Mouse (Mus musculus): Measurements from ENCODE around the gene Ripk3. TPM values are rescaled to one million over a fixed set of nuclear protein-coding genes. Genes with fewer than 3 reads are reported as not detected.

Ripk3 gene
- polyA plus RNA-seq, 1 experiment, result 38.8 TPM

DNA sequence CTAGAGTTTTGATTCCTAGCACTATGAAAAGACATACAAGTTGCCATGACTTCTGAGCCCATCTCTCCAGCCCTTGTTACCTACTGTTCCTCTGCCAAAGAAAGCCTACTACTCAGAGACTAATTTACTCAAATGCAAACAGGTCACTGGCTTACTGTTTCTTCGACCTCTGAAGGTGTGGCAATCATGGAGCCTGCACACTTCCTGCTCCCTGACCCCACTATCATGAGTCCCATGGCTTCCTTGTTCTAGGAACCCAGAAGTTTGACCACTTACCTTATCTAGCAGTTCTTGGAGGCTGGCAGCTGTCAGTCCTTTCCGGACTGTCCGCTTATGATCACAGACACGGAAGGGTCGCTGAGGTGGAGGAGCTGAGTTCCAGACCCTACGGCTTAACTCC is 31.1 kb downstream of the Ripk3 start:
- Histone ChIP-seq H3K27me3 (ENCODE audit: control insufficient read depth, insufficient read depth, low read length) (peaks cover 5% of the 10 kb centered on the region), H3K27ac (ENCODE audit: insufficient read depth, low read length) (no peak overlapping the region), H3K36me3 (ENCODE audit: control insufficient read depth, insufficient read depth, low read length) (peaks cover 19% of the 10 kb centered on the region), H3K4me1 (ENCODE audit: control insufficient read depth, insufficient read depth, insufficient read length) (peaks cover 7% of the 10 kb centered on the region; the same call in 1 of the 2 replicates), H3K4me3 (ENCODE audit: extremely low read depth, insufficient read depth, insufficient read length) (no peak overlapping the region)
- TF ChIP-seq POLR2A (IDR thresholded peaks at IDR 0.05; ENCODE audit: low read depth, low read length), result no peak
- no peak for TF ChIP-seq CTCF (IDR thresholded peaks at IDR 0.05; ENCODE audit: extremely low read depth, insufficient read depth, insufficient read length, insufficient replicate concordance)
- 73% methylated on average over 6 of the region's 6 CpGs for WGBS
- no peak for DNase-seq (ENCODE audit: low read depth in 1 of 2, low spot score in 2 of 2)

DNA sequence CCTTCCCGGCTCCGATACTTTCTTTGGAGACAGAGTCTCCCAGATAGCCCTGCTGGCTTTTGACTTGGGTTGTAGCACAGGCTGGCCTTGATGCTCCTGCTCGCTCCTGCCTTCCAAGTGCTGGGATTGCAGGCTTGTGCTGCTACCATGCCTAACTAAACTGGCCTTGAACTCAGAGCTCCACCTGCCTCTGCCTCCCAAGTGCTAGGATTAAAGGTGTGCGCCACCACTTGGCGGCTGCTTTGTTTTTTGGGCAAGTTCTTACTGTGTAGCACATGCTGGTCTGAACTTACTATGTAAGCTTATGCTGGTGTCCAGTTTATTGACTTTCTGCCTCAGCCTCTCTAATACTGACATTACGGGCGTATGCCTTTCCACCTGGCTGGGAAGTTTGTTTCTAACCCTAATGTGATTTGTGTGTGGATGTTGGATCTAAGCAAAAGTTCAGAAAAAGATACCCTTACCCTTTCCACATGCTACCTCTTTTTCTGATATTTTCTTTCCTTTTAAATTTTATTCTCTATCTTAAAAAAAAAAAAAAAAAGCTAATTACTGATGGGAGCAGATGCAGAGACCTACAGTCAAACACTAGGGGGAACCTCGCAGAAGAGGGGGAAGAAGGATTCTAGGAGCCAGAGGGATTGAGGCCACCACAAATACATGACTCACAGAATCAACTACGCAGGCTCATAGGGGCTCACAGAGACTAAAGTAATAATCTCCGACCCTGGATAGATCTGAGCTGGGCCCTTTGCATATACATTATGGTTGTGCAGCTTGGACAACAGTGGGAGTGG is 41.4 kb downstream of the Ripk3 start:
- Histone ChIP-seq H3K27me3 (ENCODE audit: control insufficient read depth, insufficient read depth, low read length) (no peaks in the 10 kb centered on the region), H3K36me3 (ENCODE audit: control insufficient read depth, insufficient read depth, low read length) (peaks cover 16% of the 10 kb centered on the region), H3K4me3 (ENCODE audit: extremely low read depth, insufficient read depth, insufficient read length) (no peak overlapping the region), H3K4me1 (ENCODE audit: control insufficient read depth, insufficient read depth, insufficient read length) (peaks cover 9% of the 10 kb centered on the region; the same call in 1 of the 2 replicates), H3K27ac (ENCODE audit: insufficient read depth, low read length) (no peak overlapping the region)
- DNase-seq (ENCODE audit: low read depth in 1 of 2, low spot score in 2 of 2), result no peak
- TF ChIP-seq POLR2A (IDR thresholded peaks at IDR 0.05; ENCODE audit: low read depth, low read length), result no peak
- TF ChIP-seq CTCF (IDR thresholded peaks at IDR 0.05; ENCODE audit: extremely low read depth, insufficient read depth, insufficient read length, insufficient replicate concordance), result no peak
- 91% methylated on average over 10 of the region's 10 CpGs for WGBS

DNA sequence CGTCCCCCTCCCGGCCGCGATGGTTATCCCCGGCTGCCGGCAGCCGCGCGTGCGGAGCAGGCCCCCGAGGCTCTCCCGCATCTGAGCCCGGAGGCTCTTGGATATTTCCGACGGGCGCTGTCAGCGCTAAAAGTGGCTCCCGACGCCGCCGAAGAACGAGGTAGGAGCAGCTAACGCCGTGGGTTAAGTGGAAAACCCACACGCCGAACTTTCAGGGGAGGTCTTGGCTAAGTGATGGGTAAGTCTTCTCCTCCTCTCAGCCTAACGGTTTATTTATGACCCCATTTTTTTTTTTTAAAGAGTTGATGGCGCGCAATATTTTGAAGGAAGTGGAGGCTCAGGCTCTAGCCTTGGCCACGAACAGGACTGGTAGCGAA is 42.8 kb downstream of the Ripk3 start:
- TF ChIP-seq POLR2A (IDR thresholded peaks at IDR 0.05; ENCODE audit: low read depth, low read length) (no peak), CTCF (IDR thresholded peaks at IDR 0.05; ENCODE audit: extremely low read depth, insufficient read depth, insufficient read length, insufficient replicate concordance) (no peak)
- peaks cover 9% of the 10 kb centered on the region for H3K36me3 ChIP-seq (ENCODE audit: control insufficient read depth, insufficient read depth, low read length)
- H3K4me3 ChIP-seq (ENCODE audit: extremely low read depth, insufficient read depth, insufficient read length), result peak overlapping the region; percentile 80
- H3K27ac ChIP-seq (ENCODE audit: insufficient read depth, low read length), result peak overlapping the region; percentile 31; the same call in 1 of the 2 replicates
- peaks cover 9% of the 10 kb centered on the region; the same call in 1 of the 2 replicates for H3K4me1 ChIP-seq (ENCODE audit: control insufficient read depth, insufficient read depth, insufficient read length)
- DNase-seq (ENCODE audit: low read depth in 1 of 2, low spot score in 2 of 2), result no peak
- WGBS, result under 1% methylated on average over 31 of the region's 31 CpGs
- H3K27me3 ChIP-seq (ENCODE audit: control insufficient read depth, insufficient read depth, low read length), result no peaks in the 10 kb centered on the region

DNA sequence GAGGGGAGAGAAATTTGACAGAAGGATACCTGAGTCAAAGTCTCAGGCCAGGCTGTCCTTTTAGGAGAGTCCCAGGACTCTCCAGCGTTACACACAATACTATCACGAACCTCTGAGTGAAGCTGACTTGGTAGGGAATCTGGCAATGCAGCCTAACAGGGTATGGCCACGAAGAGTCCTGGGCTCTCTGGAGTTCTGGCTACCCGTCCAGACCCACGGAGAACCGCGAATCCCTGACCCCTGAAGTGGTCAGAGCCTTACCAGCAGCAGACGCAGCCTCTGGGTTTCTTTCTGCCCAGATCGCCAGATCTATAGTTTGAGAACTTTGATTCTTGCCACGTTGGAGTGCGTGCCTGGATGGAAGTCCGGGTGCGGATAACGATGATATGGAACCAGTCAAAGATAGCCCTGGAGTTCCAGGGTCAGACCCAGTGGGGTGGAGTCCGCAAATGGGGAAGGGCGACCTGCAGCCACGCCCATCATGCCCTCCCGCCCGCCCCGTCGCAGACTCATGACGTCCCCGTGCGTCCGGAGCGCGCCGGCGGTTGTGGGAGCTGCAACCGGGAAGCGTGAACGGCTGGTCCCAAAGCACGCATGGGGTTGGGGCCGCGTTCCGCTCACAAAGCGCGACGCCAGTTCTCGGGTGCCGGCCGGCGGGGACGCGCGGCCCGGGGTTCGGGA is 43.3 kb downstream of the Ripk3 start, which contains the start of the genes Dhrs1 and Nop9:
Dhrs1 (minus strand) TSS at position 511 of the 681 bp plus-strand sequence.
Nop9 (plus strand) TSS at position 514 of the 681 bp plus-strand sequence.
- peak within 1 kb of the TSS; percentile 80 for H3K4me3 ChIP-seq (ENCODE audit: extremely low read depth, insufficient read depth, insufficient read length)
- peaks cover 9% of the 10 kb centered on the region; the same call in 1 of the 2 replicates for H3K4me1 ChIP-seq (ENCODE audit: control insufficient read depth, insufficient read depth, insufficient read length)
- peak; percentile 59 to 84 for DNase-seq (ENCODE audit: low read depth in 1 of 2, low spot score in 2 of 2)
- H3K36me3 ChIP-seq (ENCODE audit: control insufficient read depth, insufficient read depth, low read length), result peaks cover 9% of the 10 kb centered on the region; the same call in 1 of the 2 replicates
- TF ChIP-seq CTCF (IDR thresholded peaks at IDR 0.05; ENCODE audit: extremely low read depth, insufficient read depth, insufficient read length, insufficient replicate concordance), result no peak
- TF ChIP-seq POLR2A (IDR thresholded peaks at IDR 0.05; ENCODE audit: low read depth, low read length), result no peak; the same call in none of the 2 replicates
- H3K27me3 ChIP-seq (ENCODE audit: control insufficient read depth, insufficient read depth, low read length), result no peaks in the 10 kb centered on the region
- H3K27ac ChIP-seq (ENCODE audit: insufficient read depth, low read length), result peak within 1 kb of the TSS; percentile 31; the same call in 1 of the 2 replicates
- 2% methylated on average over 48 of the region's 48 CpGs for WGBS

DNA sequence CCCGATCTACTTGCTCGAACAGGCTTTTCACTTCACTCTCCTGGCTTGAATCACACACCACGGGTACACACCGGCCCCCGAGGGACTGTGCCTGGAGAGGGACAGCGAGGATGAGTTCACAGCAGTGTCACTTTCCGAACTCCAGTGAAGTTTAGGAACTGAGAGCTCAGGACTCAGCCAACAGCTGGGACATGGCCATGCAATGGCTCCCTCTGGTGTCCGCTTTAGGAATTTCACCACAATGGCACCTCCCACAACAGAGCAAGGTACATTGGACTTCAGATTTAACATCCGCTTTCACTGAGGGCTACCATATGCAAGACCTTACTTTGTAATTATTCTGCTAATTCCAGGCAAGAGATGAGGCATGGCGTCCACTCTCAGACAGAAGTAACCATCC is 45.0 kb downstream of the Ripk3 start:
- peak; percentile 73 to 86 for DNase-seq (ENCODE audit: low read depth in 1 of 2, low spot score in 2 of 2)
- Histone ChIP-seq H3K4me3 (ENCODE audit: extremely low read depth, insufficient read depth, insufficient read length) (no peak overlapping the region), H3K36me3 (ENCODE audit: control insufficient read depth, insufficient read depth, low read length) (peaks cover 11% of the 10 kb centered on the region), H3K27ac (ENCODE audit: insufficient read depth, low read length) (peak overlapping the region; percentile 46; the same call in 1 of the 2 replicates), H3K27me3 (ENCODE audit: control insufficient read depth, insufficient read depth, low read length) (no peaks in the 10 kb centered on the region), H3K4me1 (ENCODE audit: control insufficient read depth, insufficient read depth, insufficient read length) (peaks cover 9% of the 10 kb centered on the region; the same call in 1 of the 2 replicates)
- WGBS, result 19% methylated on average over 10 of the region's 10 CpGs
- TF ChIP-seq CTCF (IDR thresholded peaks at IDR 0.05; ENCODE audit: extremely low read depth, insufficient read depth, insufficient read length, insufficient replicate concordance) (peak; percentile 87; the same call in 1 of the 2 replicates), POLR2A (IDR thresholded peaks at IDR 0.05; ENCODE audit: low read depth, low read length) (no peak)

DNA sequence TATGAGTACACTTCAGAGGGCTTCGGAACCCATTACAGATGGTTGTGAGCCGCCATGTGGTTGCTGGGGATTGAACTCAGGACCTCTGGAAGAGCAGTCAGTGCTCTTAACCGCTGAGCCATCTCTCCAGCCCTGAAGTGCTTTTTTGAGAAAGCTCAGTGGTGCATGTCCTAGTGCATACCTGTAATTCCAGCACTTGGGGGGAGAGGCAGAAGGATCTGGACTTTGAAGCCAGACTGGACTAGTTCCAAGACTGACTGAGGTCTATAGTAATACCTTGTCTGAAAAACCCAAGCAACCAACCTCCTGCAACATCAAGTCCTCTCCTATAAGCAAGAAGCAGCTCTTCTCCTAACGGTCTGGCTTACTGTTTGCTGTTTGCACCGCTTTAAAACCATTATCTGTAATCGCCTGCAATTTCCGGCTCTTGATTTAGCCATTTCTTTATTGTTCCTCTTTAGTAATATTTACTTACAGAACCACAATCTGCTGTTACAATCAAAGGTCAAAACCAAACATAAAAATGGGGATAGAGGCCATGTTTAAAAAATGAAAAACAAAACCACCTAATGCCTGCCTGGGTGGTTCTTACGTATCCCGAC is 51.5 kb downstream of the Ripk3 start:
- 77% methylated on average over 9 of the region's 9 CpGs for WGBS
- H3K27ac ChIP-seq (ENCODE audit: insufficient read depth, low read length), result no peak overlapping the region
- no peak for TF ChIP-seq CTCF (IDR thresholded peaks at IDR 0.05; ENCODE audit: extremely low read depth, insufficient read depth, insufficient read length, insufficient replicate concordance)

More for the DNA sequence above, 51.5 kb downstream of the Ripk3 start:
- peaks cover 14% of the 10 kb centered on the region for H3K36me3 ChIP-seq (ENCODE audit: control insufficient read depth, insufficient read depth, low read length)
- H3K4me1 ChIP-seq (ENCODE audit: control insufficient read depth, insufficient read depth, insufficient read length), result no peaks in the 10 kb centered on the region
- H3K4me3 ChIP-seq (ENCODE audit: extremely low read depth, insufficient read depth, insufficient read length), result no peak overlapping the region
- no peak for DNase-seq (ENCODE audit: low read depth in 1 of 2, low spot score in 2 of 2)
- H3K27me3 ChIP-seq (ENCODE audit: control insufficient read depth, insufficient read depth, low read length), result no peaks in the 10 kb centered on the region

Data from spleen, adult 2 months (tissue).